Mouse (Mus musculus) G1E (cell line): ENCODE measurements at regions not wholly inside any gene's neighbourhood (a gene's known extent, or its start where the extent isn't known, plus 50 kb on each side); places are given as distances from the start of the nearest gene placed in this dataset.

Experiments
- ATAC-seq: 2 replicates; pipeline ENCODE4 v1.8.0; 2016; ENCODE audit warnings: mild to moderate bottlenecking; ENCODE audit not compliant: insufficient number of reproducible peaks, poor library complexity, low FRiP score, severe bottlenecking; ENCODE audit errors: extremely low read depth
- DNase-seq: peaks from one replicate; pipeline ENCODE4 v3.0.0; 2012; ENCODE audit warnings: low spot score
- H3K27me3 ChIP-seq: 2 replicates; pipeline ENCODE4 v1.6.1; 2012; ENCODE audit warnings: mild to moderate bottlenecking, low read length, inconsistent platforms; ENCODE audit not compliant: insufficient read depth
- H3K36me3 ChIP-seq: replicated peaks from 2 replicates; pipeline ENCODE3; 2012; ENCODE audit warnings: mild to moderate bottlenecking, inconsistent platforms
- H3K4me1 ChIP-seq: 2 replicates; pipeline ENCODE4 v1.6.1; 2012; ENCODE audit warnings: low read depth, low read length, inconsistent platforms, mixed read lengths; ENCODE audit not compliant: insufficient read depth
- H3K4me3 ChIP-seq: 2 replicates; pipeline ENCODE4 v1.5.1; 2012; ENCODE audit warnings: low read depth, mild to moderate bottlenecking, inconsistent platforms, low read length, moderate library complexity, mixed read lengths
- H3K9me3 ChIP-seq: replicated peaks from 2 replicates; pipeline ENCODE4 v1.6.1; 2012; ENCODE audit warnings: inconsistent platforms
- CTCF ChIP-seq: IDR thresholded peaks from 2 replicates; pipeline ENCODE4 v1.5.1; 2012; ENCODE audit warnings: low read depth, low read length, inconsistent platforms, mixed read lengths
- GATA1 ChIP-seq: IDR thresholded peaks from 2 replicates; pipeline ENCODE4 v1.6.1; 2012; ENCODE audit warnings: borderline replicate concordance, low read length, inconsistent platforms, mixed read lengths
- GATA2 ChIP-seq: IDR thresholded peaks from 2 replicates; pipeline ENCODE4 v1.6.1; 2012; ENCODE audit warnings: low read depth, low read length, inconsistent platforms, borderline replicate concordance
- POLR2AphosphoS5 ChIP-seq: IDR thresholded peaks from 2 replicates; pipeline ENCODE4 v1.6.1; 2012; ENCODE audit warnings: low read depth, low read length, inconsistent platforms; ENCODE audit not compliant: insufficient replicate concordance
- TAL1 ChIP-seq: conservative IDR thresholded peaks from 2 replicates; pipeline ENCODE4 v1.6.1; 2012; ENCODE audit warnings: low read depth, low read length, inconsistent platforms, mixed read lengths

GRCm38 (mm10) chr16:76539669-76540068 is 166.0 kb upstream of the Nrip1 start:
- no peak overlapping the region for H3K4me3 ChIP-seq
- DNase-seq = no peak
- H3K9me3 ChIP-seq = no peaks in the 10 kb centered on the region
- no peaks in the 10 kb centered on the region for H3K36me3 ChIP-seq
- H3K4me1 ChIP-seq = no peaks in the 10 kb centered on the region; the same call in 1 of the 2 replicates
- ATAC-seq = no peak
- H3K27me3 ChIP-seq = no peaks in the 10 kb centered on the region
- TF ChIP-seq TAL1 = no peak
- no peak for TF ChIP-seq GATA1
- no peak for TF ChIP-seq POLR2AphosphoS5
- no peak for TF ChIP-seq CTCF
- no peak for TF ChIP-seq GATA2

GRCm38 (mm10) chr16:76537871-76538270 is 164.2 kb upstream of the Nrip1 start:
- ATAC-seq (no peak), DNase-seq (no peak)
- H3K27me3 ChIP-seq = no peaks in the 10 kb centered on the region
- H3K4me3 ChIP-seq = no peak overlapping the region
- no peaks in the 10 kb centered on the region for H3K9me3 ChIP-seq
- no peaks in the 10 kb centered on the region for H3K36me3 ChIP-seq
- H3K4me1 ChIP-seq = peaks cover 2% of the 10 kb centered on the region; the same call in 1 of the 2 replicates
- TF ChIP-seq TAL1 = no peak
- TF ChIP-seq GATA1 = no peak
- no peak for TF ChIP-seq POLR2AphosphoS5
- TF ChIP-seq GATA2 = no peak
- no peak for TF ChIP-seq CTCF

GRCm38 (mm10) chr16:76532928-76533217 is 159.2 kb upstream of the Nrip1 start:
- Histone ChIP-seq H3K4me3 (no peak overlapping the region), H3K36me3 (no peaks in the 10 kb centered on the region), H3K9me3 (no peaks in the 10 kb centered on the region), H3K27me3 (no peaks in the 10 kb centered on the region), H3K4me1 (peaks cover 8% of the 10 kb centered on the region; the same call in 1 of the 2 replicates)
- peak; percentile 8; the same call in 1 of the 2 replicates for ATAC-seq
- DNase-seq = no peak
- TF ChIP-seq TAL1 (no peak), POLR2AphosphoS5 (no peak), GATA1 (no peak), GATA2 (no peak)

GRCm38 (mm10) chr16:76532142-76532927 is 158.7 kb upstream of the Nrip1 start:
- H3K4me1 ChIP-seq = peaks cover 8% of the 10 kb centered on the region; the same call in 1 of the 2 replicates
- H3K36me3 ChIP-seq = no peaks in the 10 kb centered on the region
- DNase-seq (no peak), ATAC-seq (no peak)
- no peak overlapping the region for H3K4me3 ChIP-seq
- TF ChIP-seq POLR2AphosphoS5 (no peak), TAL1 (no peak), GATA2 (no peak), CTCF (no peak), GATA1 (no peak)
- H3K27me3 ChIP-seq = no peaks in the 10 kb centered on the region
- H3K9me3 ChIP-seq = no peaks in the 10 kb centered on the region

DNA sequence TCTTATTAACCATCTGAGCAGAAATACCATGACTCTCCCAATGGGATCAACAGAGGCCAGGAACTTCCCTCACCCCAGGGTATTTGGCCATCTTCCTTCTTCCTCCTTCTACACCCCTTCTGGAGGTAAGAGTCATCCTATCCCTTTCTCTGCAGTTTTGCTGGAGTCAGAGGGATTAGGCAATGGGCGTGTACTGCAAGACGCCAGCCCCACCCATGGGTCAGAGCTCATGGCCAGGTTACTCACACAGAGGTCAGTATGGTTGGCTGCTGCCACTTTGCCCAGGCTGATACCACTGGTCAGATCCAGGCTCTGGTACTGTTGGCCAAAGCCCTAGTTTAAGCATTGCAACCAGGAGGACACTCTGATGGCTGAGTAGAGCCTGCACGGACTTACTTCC is 157.3 kb upstream of the Nrip1 start:
- H3K4me3 ChIP-seq = no peak overlapping the region
- no peaks in the 10 kb centered on the region for H3K27me3 ChIP-seq
- H3K36me3 ChIP-seq = no peaks in the 10 kb centered on the region
- DNase-seq (no peak), ATAC-seq (no peak)
- peaks cover 8% of the 10 kb centered on the region; the same call in 1 of the 2 replicates for H3K4me1 ChIP-seq
- H3K9me3 ChIP-seq = no peaks in the 10 kb centered on the region
- TF ChIP-seq GATA2 (no peak), POLR2AphosphoS5 (no peak), TAL1 (no peak), CTCF (no peak), GATA1 (no peak)

DNA sequence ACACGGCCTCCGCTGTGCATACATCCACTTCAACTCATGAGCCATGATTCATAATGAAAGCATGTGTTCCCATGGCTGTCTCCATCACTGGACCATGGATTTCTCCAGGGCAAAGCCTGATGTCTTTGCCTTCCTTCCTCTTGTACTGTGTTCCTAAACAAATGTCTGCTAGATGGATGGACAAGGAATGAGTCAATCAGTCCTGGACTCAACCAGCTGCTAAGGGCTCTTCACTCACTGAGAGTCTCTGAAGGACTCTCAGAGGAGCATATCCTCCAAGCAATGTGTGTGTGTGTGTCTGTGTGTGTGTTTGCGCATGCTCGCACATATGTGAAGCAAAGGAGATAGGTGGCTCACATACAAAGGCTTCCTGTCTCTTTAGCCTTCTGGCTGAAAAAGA is 156.0 kb upstream of the Nrip1 start:
- no peak for ATAC-seq
- H3K4me3 ChIP-seq = no peak overlapping the region
- no peak for DNase-seq
- no peaks in the 10 kb centered on the region for H3K36me3 ChIP-seq
- H3K27me3 ChIP-seq = no peaks in the 10 kb centered on the region
- peaks cover 8% of the 10 kb centered on the region; the same call in 1 of the 2 replicates for H3K4me1 ChIP-seq
- TF ChIP-seq CTCF (no peak), GATA1 (no peak)
- no peaks in the 10 kb centered on the region for H3K9me3 ChIP-seq

GRCm38 (mm10) chr16:76527106-76527949 is 153.7 kb upstream of the Nrip1 start:
- ATAC-seq = no peak
- H3K4me1 ChIP-seq = 0 out of 2 replicates have a peak, but pooled peaks cover 2% of the 10 kb centered on the region
- H3K9me3 ChIP-seq = no peaks in the 10 kb centered on the region
- TF ChIP-seq TAL1 (no peak), GATA2 (no peak), POLR2AphosphoS5 (no peak), GATA1 (no peak), CTCF (no peak)
- H3K27me3 ChIP-seq = no peaks in the 10 kb centered on the region
- H3K4me3 ChIP-seq = no peak overlapping the region
- no peaks in the 10 kb centered on the region for H3K36me3 ChIP-seq
- no peak for DNase-seq
